Mouse (Mus musculus): ENCODE measurements around the gene Klk1b16.
"Not testable (repeated sequence)": the region's sequence is repeated elsewhere in the genome, so short reads cannot be mapped to it uniquely, and the experiment has no call there.

The Klk1b16 gene

GRCm38 (mm10) chr7:44136467-44136866 is at the start of gene Klk1b16:
Gene Klk1b16, plus strand, starts transcription at chr7:44136767.
- no peak for DNase-seq (ENCODE audit: inconsistent ontology term)

- DNase-seq (ENCODE audit: inconsistent ontology term): no peak
Measured at GRCm38 (mm10) chr7:44096111-44096510, 40.5 kb upstream of the Klk1b16 start.

- not testable (repeated sequence) for DNase-seq (ENCODE audit: inconsistent ontology term)
Measured at GRCm38 (mm10) chr7:44102028-44102427, 34.5 kb upstream of the Klk1b16 start, which contains the start of gene Klk1b21. Gene Klk1b21, plus strand, starts transcription at chr7:44102328.

- DNase-seq (ENCODE audit: inconsistent ontology term): no peak
Measured at GRCm38 (mm10) chr7:44112373-44112772, 24.2 kb upstream of the Klk1b16 start, which contains the start of gene Klk1b22. Gene Klk1b22, plus strand, starts transcription at chr7:44112673.

GRCm38 (mm10) chr7:44123445-44123844 is 13.1 kb upstream of the Klk1b16 start:
- no peak for DNase-seq (ENCODE audit: inconsistent ontology term)

- DNase-seq (ENCODE audit: inconsistent ontology term): no peak
Measured at GRCm38 (mm10) chr7:44179299-44180045, 42.9 kb downstream of the Klk1b16 start.

- DNase-seq (ENCODE audit: inconsistent ontology term): not testable (repeated sequence)
Measured at GRCm38 (mm10) chr7:44186516-44186915, 49.9 kb downstream of the Klk1b16 start.

GRCm38 (mm10) chr7:44187936-44188335 is 51.4 kb downstream of the Klk1b16 start, which contains the start of gene Klk1b24:
Gene Klk1b24, plus strand, starts transcription at chr7:44188236.
- not testable (repeated sequence) for DNase-seq (ENCODE audit: inconsistent ontology term)
